Mouse (Mus musculus) embryo, embryonic 11 days (tissue): ENCODE measurements at regions not wholly inside any gene's neighbourhood (a gene's known extent, or its start where the extent isn't known, plus 50 kb on each side); places are given as distances from the start of the nearest gene placed in this dataset.

Source experiments
- DNase-seq: peaks from one replicate; pipeline ENCODE4 v3.0.0-alpha.2; 2015

GRCm38 (mm10) chr6:148539207-148539960, 95.2 kb upstream of the Tmtc1 start:
- peak; percentile 12 for DNase-seq

- no peak for DNase-seq
Observed at GRCm38 (mm10) chr6:148534364-148534763, 90.2 kb upstream of the Tmtc1 start.

GRCm38 (mm10) chr6:148531068-148531467, 86.9 kb upstream of the Tmtc1 start:
- DNase-seq, result no peak

GRCm38 (mm10) chr6:148528611-148529010, 84.4 kb upstream of the Tmtc1 start:
- no peak for DNase-seq

GRCm38 (mm10) chr6:148522893-148523292, 78.7 kb upstream of the Tmtc1 start:
- no peak for DNase-seq

GRCm38 (mm10) chr6:148517536-148518245, 73.5 kb upstream of the Tmtc1 start:
- no peak for DNase-seq

- no peak for DNase-seq
Observed at GRCm38 (mm10) chr6:148516654-148517053, 72.5 kb upstream of the Tmtc1 start.

GRCm38 (mm10) chr6:148515105-148515504, 70.9 kb upstream of the Tmtc1 start:
- no peak for DNase-seq

GRCm38 (mm10) chr6:148514645-148515044, 70.5 kb upstream of the Tmtc1 start:
- DNase-seq, result no peak

- no peak for DNase-seq
Observed at GRCm38 (mm10) chr6:148514124-148514523, 69.9 kb upstream of the Tmtc1 start.

GRCm38 (mm10) chr6:148513134-148513533, 68.9 kb upstream of the Tmtc1 start:
- DNase-seq, result no peak

GRCm38 (mm10) chr6:148505325-148505724, 61.1 kb upstream of the Tmtc1 start:
- no peak for DNase-seq

GRCm38 (mm10) chr6:148500251-148501179, 56.3 kb upstream of the Tmtc1 start:
- peak; percentile 24 for DNase-seq
